Mouse (Mus musculus) small intestine, adult 2 months (tissue): ENCODE results near the gene Mrps33.

ENCODE experiments used
- CTCF ChIP-seq: fragments of 200-500 bp; IDR thresholded peaks from 2 replicates; pipeline ENCODE4 v1.5.1; 2012; ENCODE audit warnings: low read depth, mild to moderate bottlenecking, control low read depth, inconsistent platforms, low read length, moderate library complexity, mixed read lengths; ENCODE audit not compliant: insufficient replicate concordance, insufficient read length; ENCODE audit errors: extremely low read depth
- POLR2A ChIP-seq: fragments of 200-500 bp; IDR thresholded peaks from 2 replicates; pipeline ENCODE4 v1.6.1; 2012; ENCODE audit warnings: low read depth, mild to moderate bottlenecking, control low read depth, inconsistent platforms, low read length, moderate library complexity

GRCm38 (mm10) chr6:39821241-39821640 is 10.5 kb upstream of the Mrps33 start:
- TF ChIP-seq POLR2A, result no peak
- no peak for TF ChIP-seq CTCF
